Mouse (Mus musculus) liver, embryonic 14.5 days (tissue): ENCODE data around the gene Ccdc149. TPM values are rescaled to one million over a fixed set of nuclear protein-coding genes. Genes with fewer than 3 reads are reported as not detected.

Experiments used
- ATAC-seq: fragments of 200-750 bp; cut with Nextera tagmentation; 2 replicates; pipeline ENCODE4 v1.8.0; 2017; ENCODE audit warnings: moderate number of reproducible peaks, mild to moderate bottlenecking, moderate library complexity; ENCODE audit not compliant: insufficient read depth
- DNase-seq, 3 experiments: peaks; one replicate each; pipeline ENCODE4 v3.0.0-alpha.2; 2012 to 2013; ENCODE audit warnings: low read depth in 3 of 3, low spot score in 3 of 3
- H3K27ac ChIP-seq: fragments of 300-500 bp; sonication (generic); 2 replicates; pipeline ENCODE4 v1.5.1; 2014; ENCODE audit warnings: moderate library complexity, mild to moderate bottlenecking, control low read depth, inconsistent platforms
- H3K27me3 ChIP-seq: fragments of 300-500 bp; sonication (generic); 2 replicates; pipeline ENCODE4 v1.6.1; 2014; ENCODE audit warnings: mild to moderate bottlenecking, low read length, moderate library complexity; ENCODE audit not compliant: control insufficient read depth, insufficient read depth
- H3K36me3 ChIP-seq: fragments of 300-500 bp; sonication (generic); replicated peaks from 2 replicates; pipeline ENCODE4 v1.6.1; 2014; ENCODE audit warnings: low read depth; ENCODE audit not compliant: control insufficient read depth, insufficient read depth
- H3K4me1 ChIP-seq, 2 experiments: fragments of 200-500 bp in 1 of 2; fragments of 300-500 bp in 1 of 2; sonication (generic) in 1 of 2; replicated peaks; 2 replicates each; pipeline ENCODE4 v1.6.1; 2012 to 2014; ENCODE audit warnings: antibody characterized with exemption in 1 of 2, inconsistent platforms in 1 of 2, low read length in 1 of 2; ENCODE audit not compliant: control insufficient read depth in 2 of 2, insufficient read depth in 2 of 2
- H3K4me2 ChIP-seq: fragments of 300-500 bp; sonication (generic); 2 replicates; pipeline ENCODE4 v1.6.1; 2014; ENCODE audit warnings: low read depth, mild to moderate bottlenecking, control low read depth, moderate library complexity
- H3K4me3 ChIP-seq, 2 experiments: fragments of 200-500 bp in 1 of 2; fragments of 300-500 bp in 1 of 2; sonication (generic) in 1 of 2; 2 replicates each; pipeline ENCODE4 v1.5.1; 2012 to 2014; ENCODE audit warnings: low read depth in 2 of 2, low read length in 2 of 2, mild to moderate bottlenecking in 2 of 2, control low read depth in 1 of 2, inconsistent platforms in 1 of 2, moderate library complexity in 1 of 2; ENCODE audit not compliant: insufficient read depth in 1 of 2
- H3K9ac ChIP-seq: fragments of 300-500 bp; sonication (generic); replicated peaks from 2 replicates; pipeline ENCODE4 v1.6.1; 2014; ENCODE audit warnings: mild to moderate bottlenecking, control low read depth, moderate library complexity
- H3K9me3 ChIP-seq: fragments of 300-500 bp; sonication (generic); 2 replicates; pipeline ENCODE4 v1.6.1; 2016; ENCODE audit warnings: low read length, mixed read lengths; ENCODE audit not compliant: control insufficient read depth
- CTCF ChIP-seq: IDR thresholded peaks from 2 replicates; pipeline ENCODE4 v1.5.1; 2016; ENCODE audit warnings: antibody characterized with exemption, low read depth, control low read depth
- EP300 ChIP-seq: IDR thresholded peaks from 2 replicates; pipeline ENCODE4 v1.6.1; 2016; ENCODE audit warnings: antibody characterized with exemption, low read depth
- WGBS: fragments of 180-500 bp; shearing (Covaris S2); extraction: QIAGEN DNeasy Blood & Tissue Kit; methylation state at CpG from one replicate; pipeline ENCODE4 v1.1.7; 2014; ENCODE audit not compliant: insufficient replicate concordance; 5-methylcytosine and 5-hydroxymethylcytosine counted together
- polyA plus RNA-seq, 2 experiments: library from polyadenylated mRNA; depleted of rRNA in 1 of 2; stranded (reverse) in 1 of 2; unstranded in 1 of 2; fragments of >200 nt; fragmentation: Nextera tagmentation in 1 of 2; extraction: Ambion mirVana in 1 of 2; gene quantifications; 2 replicates each; pipeline versions ENCODE4 v1.2.1 to v1.2.3; 2012 to 2014

The Ccdc149 gene
- polyA plus RNA-seq, 2 experiments: 0.33 to 0.76 TPM

DNA sequence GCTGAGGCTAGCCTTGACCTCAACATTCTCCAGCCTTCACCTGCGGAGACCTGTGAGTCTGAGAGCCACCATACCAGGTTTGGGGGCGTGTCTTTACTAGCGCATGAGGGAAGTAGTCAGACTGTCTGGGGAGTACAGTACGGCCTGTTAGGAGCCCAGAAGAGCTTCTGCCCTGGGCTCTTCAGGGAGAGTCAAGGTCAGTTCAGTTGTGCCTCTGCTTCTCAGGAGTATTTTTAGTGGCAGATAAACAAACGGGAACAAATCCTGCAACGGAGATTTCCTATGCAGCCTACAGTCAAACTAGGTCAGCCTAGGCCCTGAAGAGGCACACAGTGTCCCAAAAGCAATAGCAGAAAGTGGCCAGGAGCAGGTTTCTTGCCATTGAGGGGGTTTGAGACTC is 38.1 kb upstream of the Ccdc149 start:
- WGBS: 74% methylated on average over 6 of the region's 6 CpGs
- no peak overlapping the region for H3K9ac ChIP-seq
- no peak for DNase-seq
- H3K4me2 ChIP-seq: no peak overlapping the region
- no peak for ATAC-seq
- no peak overlapping the region for H3K4me3 ChIP-seq
- H3K36me3 ChIP-seq: no peaks in the 10 kb centered on the region
- no peaks in the 10 kb centered on the region for H3K27me3 ChIP-seq
- H3K9me3 ChIP-seq: no peaks in the 10 kb centered on the region
- H3K4me1 ChIP-seq: no peaks in the 10 kb centered on the region
- TF ChIP-seq EP300 (no peak), CTCF (no peak)
- H3K27ac ChIP-seq: no peak overlapping the region

DNA sequence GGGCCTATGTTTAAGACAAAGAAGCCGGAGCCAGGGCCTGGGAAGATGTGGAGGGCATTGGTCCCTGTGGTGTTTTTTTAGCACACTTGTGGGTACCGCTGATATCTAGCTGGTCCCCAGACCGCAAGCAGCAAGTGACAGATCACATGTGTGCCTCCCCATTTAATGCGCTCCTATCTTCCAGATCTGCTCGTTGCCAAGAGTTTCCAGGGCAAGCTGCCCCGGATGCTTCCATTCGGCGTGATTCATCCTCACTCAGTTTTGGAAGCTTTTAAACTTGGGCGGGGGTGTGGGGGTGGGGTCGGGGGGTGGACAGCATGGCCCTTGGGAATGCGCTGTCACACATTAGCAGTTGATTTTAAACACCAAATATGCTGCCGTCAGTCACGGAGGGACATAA is 33.3 kb upstream of the Ccdc149 start:
- H3K27me3 ChIP-seq: no peaks in the 10 kb centered on the region
- DNase-seq: no peak
- ATAC-seq: no peak
- H3K4me1 ChIP-seq: no peaks in the 10 kb centered on the region
- no peaks in the 10 kb centered on the region for H3K9me3 ChIP-seq
- no peak overlapping the region for H3K4me2 ChIP-seq
- no peak overlapping the region for H3K27ac ChIP-seq
- H3K9ac ChIP-seq: no peak overlapping the region
- no peak overlapping the region for H3K4me3 ChIP-seq
- 71% methylated on average over 13 of the region's 13 CpGs for WGBS
- TF ChIP-seq EP300 (no peak), CTCF (no peak)
- no peaks in the 10 kb centered on the region for H3K36me3 ChIP-seq

DNA sequence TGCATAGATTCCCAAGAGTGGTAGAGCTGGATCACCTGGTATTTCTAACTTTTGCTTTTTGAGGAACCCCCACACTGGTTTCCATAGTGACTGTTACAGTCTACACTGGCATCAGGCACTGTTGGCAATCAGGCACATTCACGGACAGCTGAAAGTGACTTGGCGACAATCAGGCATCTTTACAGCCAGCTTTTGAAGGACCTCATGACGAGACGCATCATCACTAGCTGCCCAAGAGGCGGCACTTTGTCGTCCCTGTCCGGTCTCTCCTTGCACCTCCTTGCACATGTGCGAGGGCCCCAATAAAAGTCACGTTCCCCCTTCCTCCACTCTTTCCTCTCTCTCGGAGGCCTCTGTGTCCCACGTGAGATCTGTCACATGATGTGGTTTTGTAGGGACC is 32.8 kb upstream of the Ccdc149 start:
- no peaks in the 10 kb centered on the region for H3K27me3 ChIP-seq
- H3K9me3 ChIP-seq: no peaks in the 10 kb centered on the region
- H3K4me2 ChIP-seq: no peak overlapping the region
- DNase-seq (no peak), ATAC-seq (no peak)
- H3K9ac ChIP-seq: no peak overlapping the region
- TF ChIP-seq EP300 (no peak), CTCF (no peak)
- H3K36me3 ChIP-seq: no peaks in the 10 kb centered on the region
- no peaks in the 10 kb centered on the region for H3K4me1 ChIP-seq
- H3K4me3 ChIP-seq: no peak overlapping the region
- no peak overlapping the region for H3K27ac ChIP-seq
- 71% methylated on average over 11 of the region's 11 CpGs for WGBS

DNA sequence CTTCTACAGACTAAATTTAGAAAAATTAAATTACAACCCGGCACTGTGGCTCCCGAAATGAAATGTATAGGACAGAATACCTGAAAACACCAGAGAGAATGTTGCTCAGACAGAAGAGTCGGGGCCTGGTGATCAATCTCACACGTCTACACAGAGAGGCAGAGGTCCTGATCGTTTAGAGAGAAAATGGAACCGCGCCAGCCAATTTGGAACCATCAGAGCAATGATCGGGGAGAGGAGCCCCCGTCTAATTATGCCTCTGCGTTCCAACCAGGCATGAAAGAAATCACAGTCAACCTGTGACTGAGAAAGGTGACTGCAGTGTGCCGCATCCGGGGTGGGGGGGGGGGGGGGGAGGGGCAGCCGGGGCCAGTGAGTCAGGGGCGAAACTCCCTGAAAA is 24.4 kb upstream of the Ccdc149 start:
- no peak overlapping the region for H3K4me2 ChIP-seq
- no peak overlapping the region for H3K4me3 ChIP-seq
- no peak for TF ChIP-seq CTCF
- TF ChIP-seq EP300: no peak
- H3K27ac ChIP-seq: no peak overlapping the region
- no peaks in the 10 kb centered on the region for H3K27me3 ChIP-seq
- H3K9ac ChIP-seq: no peak overlapping the region
- no peaks in the 10 kb centered on the region for H3K9me3 ChIP-seq
- no peaks in the 10 kb centered on the region for H3K4me1 ChIP-seq
- WGBS: 64% methylated on average over 11 of the region's 14 CpGs
- ATAC-seq: no peak
- DNase-seq: no peak
- H3K36me3 ChIP-seq: no peaks in the 10 kb centered on the region

DNA sequence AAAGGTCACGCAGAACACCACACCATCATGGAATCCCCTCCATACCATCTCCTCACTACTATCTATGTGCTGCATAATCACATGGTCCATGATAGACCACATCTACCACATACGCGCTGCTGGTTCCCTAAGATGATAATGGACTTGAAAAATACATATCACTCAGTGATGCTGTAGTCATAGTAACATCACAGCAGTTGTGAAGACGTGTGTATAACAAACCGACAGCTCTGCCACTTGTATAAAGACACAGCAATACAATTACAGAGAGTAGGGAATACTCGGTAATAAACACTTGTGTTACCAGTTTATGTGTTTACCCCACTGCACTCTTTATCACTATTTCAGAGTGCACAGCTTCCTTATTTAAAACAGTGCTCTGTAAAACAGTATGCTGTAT is 20.2 kb upstream of the Ccdc149 start:
- H3K4me1 ChIP-seq: no peaks in the 10 kb centered on the region
- no peak for DNase-seq
- ATAC-seq: no peak
- H3K27ac ChIP-seq: no peak overlapping the region
- no peaks in the 10 kb centered on the region for H3K9me3 ChIP-seq
- H3K4me2 ChIP-seq: no peak overlapping the region
- H3K9ac ChIP-seq: no peak overlapping the region
- TF ChIP-seq EP300: no peak
- no peak for TF ChIP-seq CTCF
- 62% methylated on average over 6 of the region's 6 CpGs for WGBS
- H3K36me3 ChIP-seq: no peaks in the 10 kb centered on the region
- H3K27me3 ChIP-seq: no peaks in the 10 kb centered on the region
- H3K4me3 ChIP-seq: no peak overlapping the region
